Mouse (Mus musculus): ENCODE results near the gene Serpina5. TPM values are rescaled to one million over a fixed set of nuclear protein-coding genes. Genes with fewer than 3 reads are reported as not detected.
"Not testable (repeated sequence)": the region's sequence is repeated elsewhere in the genome, so short reads cannot be mapped to it uniquely, and the experiment has no call there.

Gene Serpina5
- polyA plus RNA-seq, 1 experiment from 2014 or later, result not detected

DNA sequence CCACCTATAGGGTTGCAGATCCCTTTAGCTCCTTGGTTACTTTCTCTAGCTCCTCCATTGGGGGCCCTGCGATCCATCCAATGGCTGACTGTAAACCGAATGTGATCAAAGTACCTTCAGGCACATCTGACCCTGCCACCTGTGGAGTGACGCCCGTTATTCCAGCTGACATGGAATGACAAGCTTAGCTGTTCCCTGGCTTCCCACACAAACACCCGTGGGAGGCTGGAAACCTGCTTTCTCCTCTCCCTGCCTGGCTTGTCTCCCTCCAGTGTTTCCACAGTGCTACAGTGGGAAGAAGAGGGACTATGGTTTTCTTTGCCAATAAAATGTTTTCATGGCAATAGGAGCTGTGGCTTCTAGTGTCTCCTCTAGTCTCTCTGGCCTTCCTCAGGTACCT lies 28.6 kb upstream of the Serpina5 start:
- Histone ChIP-seq H3K27me3 (no peaks in the 10 kb centered on the region), H3K9me3 (no peaks in the 10 kb centered on the region), H3K4me1 (no peaks in the 10 kb centered on the region), H3K4me3 (no peak overlapping the region), H3K27ac (no peak overlapping the region), H3K4me2 (no peak overlapping the region), H3K36me3 (no peaks in the 10 kb centered on the region), H3K9ac (no peak overlapping the region)
- WGBS, result 64% methylated on average over 5 of the region's 5 CpGs
- ATAC-seq (ENCODE audit: insufficient number of reproducible peaks, insufficient read depth, low FRiP score, low TSS enrichment, low read depth), result no peak

DNA sequence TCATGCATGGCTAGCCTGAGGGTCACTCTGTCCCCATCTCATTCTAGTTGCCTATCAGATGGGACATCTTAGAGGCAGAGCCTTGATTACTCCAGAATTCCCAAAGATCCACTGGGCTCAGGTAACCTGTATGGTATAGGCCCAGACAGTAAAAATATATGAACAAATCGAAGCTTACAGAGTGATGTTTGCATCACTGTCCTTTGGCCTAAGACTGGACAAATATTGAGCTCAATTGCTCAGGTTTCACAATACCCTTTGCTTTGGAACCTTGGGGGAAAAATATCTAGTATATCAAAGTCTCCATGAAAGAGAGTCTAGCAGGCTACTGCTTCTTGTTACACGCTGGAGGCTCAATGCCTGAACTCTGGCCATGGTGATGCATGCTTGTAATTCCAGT lies 10.8 kb upstream of the Serpina5 start:
- no peak for ATAC-seq (ENCODE audit: insufficient number of reproducible peaks, insufficient read depth, low FRiP score, low TSS enrichment, low read depth)
- H3K9ac ChIP-seq, result no peak overlapping the region
- no peak overlapping the region for H3K4me2 ChIP-seq
- no peaks in the 10 kb centered on the region for H3K4me1 ChIP-seq
- no peaks in the 10 kb centered on the region for H3K36me3 ChIP-seq
- H3K27me3 ChIP-seq, result no peaks in the 10 kb centered on the region
- 76% methylated on average over 2 of the region's 2 CpGs for WGBS
- H3K27ac ChIP-seq, result no peak overlapping the region
- H3K4me3 ChIP-seq, result no peak overlapping the region
- no peaks in the 10 kb centered on the region for H3K9me3 ChIP-seq

DNA sequence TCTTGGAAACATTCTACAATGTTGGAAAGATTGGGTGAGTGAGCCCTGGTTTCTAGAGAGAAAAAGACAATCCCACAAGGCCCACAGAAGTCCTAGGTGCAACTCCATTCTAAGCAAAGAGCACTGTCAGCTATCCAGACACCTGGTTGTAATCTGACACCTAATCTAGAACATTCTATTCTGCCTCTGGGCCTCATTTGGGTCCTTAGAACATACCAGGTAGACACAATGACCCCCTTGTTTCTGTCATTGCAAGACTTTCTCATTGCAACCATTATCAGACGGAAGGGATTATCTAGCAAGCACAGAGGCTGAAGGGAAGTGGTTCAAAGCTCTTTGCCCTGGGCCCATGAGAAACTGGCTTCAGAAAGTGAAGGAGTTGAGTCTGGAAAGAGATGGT lies 9.6 kb upstream of the Serpina5 start:
- no peak overlapping the region for H3K27ac ChIP-seq
- no peaks in the 10 kb centered on the region for H3K36me3 ChIP-seq
- ATAC-seq (ENCODE audit: insufficient number of reproducible peaks, insufficient read depth, low FRiP score, low TSS enrichment, low read depth), result no peak
- H3K4me2 ChIP-seq, result no peak overlapping the region
- H3K9me3 ChIP-seq, result no peaks in the 10 kb centered on the region
- 68% methylated on average over 1 of the region's 1 CpGs for WGBS
- no peaks in the 10 kb centered on the region for H3K4me1 ChIP-seq
- no peaks in the 10 kb centered on the region for H3K27me3 ChIP-seq
- no peak overlapping the region for H3K9ac ChIP-seq
- H3K4me3 ChIP-seq, result no peak overlapping the region

DNA sequence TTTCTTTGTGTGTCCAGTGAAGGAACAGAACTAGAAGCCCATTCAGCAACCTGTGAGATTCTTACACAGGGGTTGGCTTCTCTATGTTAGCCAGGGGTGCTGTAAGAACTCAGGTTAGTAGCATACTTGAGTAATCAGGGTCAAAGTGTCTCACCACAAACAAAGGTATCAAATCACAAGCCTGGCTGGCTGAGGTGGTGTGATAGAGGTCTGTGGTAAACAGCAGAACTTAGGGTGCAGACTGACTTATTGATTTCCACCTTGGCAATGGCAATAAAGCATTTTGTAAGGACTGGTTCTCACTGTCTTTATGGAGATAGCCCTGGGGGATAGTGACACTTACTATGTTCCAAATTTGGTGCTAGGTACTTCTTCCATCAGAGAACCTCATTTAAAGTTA lies 4.9 kb downstream of the Serpina5 start:
- Histone ChIP-seq H3K4me1 (no peaks in the 10 kb centered on the region), H3K4me2 (no peak overlapping the region), H3K36me3 (no peaks in the 10 kb centered on the region), H3K27me3 (no peaks in the 10 kb centered on the region), H3K27ac (no peak overlapping the region), H3K9ac (no peak overlapping the region), H3K9me3 (no peaks in the 10 kb centered on the region), H3K4me3 (no peak overlapping the region)
- no peak for ATAC-seq (ENCODE audit: insufficient number of reproducible peaks, insufficient read depth, low FRiP score, low TSS enrichment, low read depth)

DNA sequence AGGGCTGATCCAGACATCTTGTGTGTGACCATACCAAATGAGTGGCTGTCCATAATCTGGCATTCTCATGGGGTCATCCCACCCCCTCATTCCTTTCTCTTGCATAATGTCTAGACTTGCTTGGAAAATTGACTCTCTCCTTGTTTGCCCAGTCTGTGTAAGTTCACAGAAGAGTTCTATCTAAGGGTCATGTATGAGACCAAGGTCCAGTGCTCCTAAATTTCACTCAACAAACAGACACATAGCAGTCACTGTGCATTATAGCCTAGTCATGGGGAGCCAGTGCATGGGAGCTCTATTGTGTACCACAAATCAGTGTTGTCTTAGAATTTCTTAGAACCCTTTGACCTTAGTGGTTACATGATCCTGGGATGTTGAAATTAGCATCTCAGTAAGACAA lies 6.0 kb downstream of the Serpina5 start:
- ATAC-seq (ENCODE audit: insufficient number of reproducible peaks, insufficient read depth, low FRiP score, low TSS enrichment, low read depth), result no peak
- no peak overlapping the region for H3K27ac ChIP-seq
- no peak overlapping the region for H3K4me3 ChIP-seq
- no peaks in the 10 kb centered on the region for H3K36me3 ChIP-seq
- no peak overlapping the region for H3K9ac ChIP-seq
- no peaks in the 10 kb centered on the region for H3K9me3 ChIP-seq
- no peak overlapping the region for H3K4me2 ChIP-seq
- no peaks in the 10 kb centered on the region for H3K27me3 ChIP-seq
- H3K4me1 ChIP-seq, result no peaks in the 10 kb centered on the region

DNA sequence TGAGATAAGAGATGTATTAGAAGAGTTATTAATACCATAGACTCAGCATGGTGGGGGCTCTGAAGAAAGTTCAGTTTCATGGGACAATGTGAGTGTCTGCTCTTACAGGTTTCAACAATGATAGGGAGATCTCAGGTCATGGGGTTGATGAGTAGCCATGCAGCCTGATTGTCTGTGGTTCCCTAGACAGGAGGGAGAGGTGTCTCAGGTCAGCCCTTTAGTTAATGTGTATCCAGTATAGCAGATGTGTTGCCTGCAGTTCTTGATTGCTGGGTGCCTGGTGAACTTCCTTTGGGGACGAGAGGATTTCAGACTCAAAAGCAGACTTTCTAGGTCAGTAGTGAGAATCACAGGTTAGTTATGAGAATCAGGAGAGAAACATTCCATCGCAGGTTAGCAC lies 7.6 kb downstream of the Serpina5 start:
- Histone ChIP-seq H3K4me1 (no peaks in the 10 kb centered on the region), H3K4me2 (no peak overlapping the region), H3K9me3 (no peaks in the 10 kb centered on the region), H3K9ac (no peak overlapping the region), H3K4me3 (no peak overlapping the region), H3K27ac (no peak overlapping the region), H3K36me3 (no peaks in the 10 kb centered on the region), H3K27me3 (no peaks in the 10 kb centered on the region)
- ATAC-seq (ENCODE audit: insufficient number of reproducible peaks, insufficient read depth, low FRiP score, low TSS enrichment, low read depth), result no peak
- 80% methylated on average over 2 of the region's 2 CpGs for WGBS

DNA sequence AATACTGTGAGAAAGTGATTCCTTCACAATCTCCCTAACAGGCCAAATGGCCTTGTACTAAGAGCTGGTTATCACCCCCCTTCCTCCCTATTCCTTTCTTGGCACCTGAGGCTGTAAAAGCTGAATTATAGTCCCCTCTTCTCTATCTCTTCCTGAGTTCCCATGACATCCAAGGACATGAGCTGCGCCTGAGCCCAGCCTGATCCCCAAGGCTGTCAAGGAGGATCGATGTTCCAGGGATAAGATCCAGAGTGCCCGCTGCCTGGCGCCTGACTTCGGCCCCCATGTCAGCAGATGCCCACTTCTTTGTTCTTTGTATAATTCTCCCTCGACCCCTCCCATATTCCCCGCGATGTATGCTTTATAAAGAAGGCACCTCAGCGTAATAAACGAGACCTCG lies 11.4 kb downstream of the Serpina5 start, which contains the start of gene Serpina3a:
TSS of gene Serpina3a (plus strand) at position 392 of the 400 bp plus-strand sequence.
- not testable (repeated sequence) for H3K4me3 ChIP-seq; H3K36me3 ChIP-seq; H3K27ac ChIP-seq; H3K9me3 ChIP-seq; H3K9ac ChIP-seq; H3K27me3 ChIP-seq; H3K4me1 ChIP-seq; ATAC-seq (ENCODE audit: insufficient number of reproducible peaks, insufficient read depth, low FRiP score, low TSS enrichment, low read depth); H3K4me2 ChIP-seq
- WGBS, result 91% methylated on average over 11 of the region's 11 CpGs

DNA sequence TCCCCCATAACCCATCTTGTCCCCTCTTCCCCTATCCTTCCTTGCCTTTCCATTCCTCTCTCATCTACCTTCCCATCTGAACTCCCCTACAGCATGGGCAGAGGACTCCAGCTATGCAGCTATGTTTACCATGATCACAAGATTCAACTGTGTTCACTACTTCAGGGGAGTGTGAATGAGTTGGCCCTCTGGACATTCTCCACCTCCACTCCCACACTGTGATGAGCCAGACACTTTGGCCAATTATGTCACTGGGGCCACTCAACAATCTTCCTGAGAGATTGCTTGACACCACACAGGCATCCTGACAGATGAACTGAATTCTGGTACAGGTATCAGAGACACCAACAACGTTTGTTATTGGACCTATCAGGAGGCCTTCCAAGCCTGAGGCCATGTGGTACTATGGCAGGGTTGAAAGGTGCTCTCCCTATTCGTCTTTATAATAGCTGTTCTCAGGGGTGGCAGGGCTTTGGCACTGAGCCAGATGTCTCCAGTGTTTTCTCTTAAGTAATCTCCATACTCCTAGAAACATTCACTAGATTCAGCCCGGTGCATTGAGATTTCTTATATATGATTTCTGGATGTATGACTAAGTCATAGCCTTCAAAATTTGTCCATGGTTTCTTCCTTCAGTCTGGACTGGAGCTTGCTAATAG lies 14.1 kb downstream of the Serpina5 start:
- H3K27me3 ChIP-seq, result no peaks in the 10 kb centered on the region
- H3K4me1 ChIP-seq, result no peaks in the 10 kb centered on the region
- H3K4me2 ChIP-seq, result no peak overlapping the region
- ATAC-seq (ENCODE audit: insufficient number of reproducible peaks, insufficient read depth, low FRiP score, low TSS enrichment, low read depth), result no peak
- no peak overlapping the region for H3K4me3 ChIP-seq
- H3K36me3 ChIP-seq, result no peaks in the 10 kb centered on the region
- H3K9ac ChIP-seq, result no peak overlapping the region
- H3K27ac ChIP-seq, result no peak overlapping the region
- 51% methylated on average over 3 of the region's 3 CpGs for WGBS
- H3K9me3 ChIP-seq, result no peaks in the 10 kb centered on the region

DNA sequence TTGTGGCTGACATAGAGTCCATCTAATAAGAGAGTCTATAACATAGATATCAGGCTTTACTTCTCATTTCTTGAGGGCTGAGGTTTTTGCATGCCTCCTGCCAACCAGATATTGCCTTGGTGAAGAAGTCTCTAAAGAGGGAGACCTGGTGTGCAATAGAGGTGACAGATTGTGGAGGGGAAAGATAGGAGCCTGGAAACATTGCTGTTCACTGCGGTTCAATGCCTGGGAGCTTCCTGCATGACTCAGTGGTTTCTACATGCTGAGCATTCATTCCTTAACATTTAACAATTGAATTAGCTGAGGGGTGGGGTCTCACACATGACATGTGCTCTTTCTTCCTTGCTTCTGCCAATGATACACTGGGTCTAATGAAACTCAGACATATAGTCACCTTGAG lies 22.2 kb downstream of the Serpina5 start:
- Histone ChIP-seq H3K27ac (no peak overlapping the region), H3K4me3 (no peak overlapping the region), H3K9me3 (no peaks in the 10 kb centered on the region), H3K4me1 (no peaks in the 10 kb centered on the region), H3K36me3 (no peaks in the 10 kb centered on the region), H3K4me2 (no peak overlapping the region), H3K27me3 (no peaks in the 10 kb centered on the region), H3K9ac (no peak overlapping the region)
- no peak for ATAC-seq (ENCODE audit: insufficient number of reproducible peaks, insufficient read depth, low FRiP score, low TSS enrichment, low read depth)
- 87% methylated on average over 1 of the region's 1 CpGs for WGBS

DNA sequence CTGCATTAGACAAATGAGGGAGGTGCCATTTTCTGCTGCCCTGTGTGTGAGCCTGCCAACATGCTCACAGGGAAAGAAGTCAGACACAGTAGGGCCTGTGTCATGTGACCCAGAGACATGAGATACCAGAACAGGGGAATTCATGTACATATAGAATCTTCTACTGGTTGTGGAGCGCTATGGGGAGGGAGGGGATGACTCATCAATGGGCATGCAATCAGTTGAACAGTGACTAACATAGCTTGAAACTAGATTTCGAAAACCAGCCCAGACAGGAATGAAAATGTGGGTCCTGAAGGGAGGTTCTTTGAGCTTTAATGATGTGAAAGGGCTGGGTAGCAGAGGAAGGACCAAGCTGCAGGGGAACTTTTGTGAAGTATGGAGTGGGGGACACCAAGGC lies 23.1 kb downstream of the Serpina5 start:
- no peaks in the 10 kb centered on the region for H3K4me1 ChIP-seq
- no peaks in the 10 kb centered on the region for H3K9me3 ChIP-seq
- no peak for ATAC-seq (ENCODE audit: insufficient number of reproducible peaks, insufficient read depth, low FRiP score, low TSS enrichment, low read depth)
- H3K4me2 ChIP-seq, result no peak overlapping the region
- H3K9ac ChIP-seq, result no peak overlapping the region
- no peaks in the 10 kb centered on the region for H3K36me3 ChIP-seq
- H3K27me3 ChIP-seq, result no peaks in the 10 kb centered on the region
- no peak overlapping the region for H3K27ac ChIP-seq
- WGBS, result 80% methylated on average over 2 of the region's 2 CpGs
- no peak overlapping the region for H3K4me3 ChIP-seq

DNA sequence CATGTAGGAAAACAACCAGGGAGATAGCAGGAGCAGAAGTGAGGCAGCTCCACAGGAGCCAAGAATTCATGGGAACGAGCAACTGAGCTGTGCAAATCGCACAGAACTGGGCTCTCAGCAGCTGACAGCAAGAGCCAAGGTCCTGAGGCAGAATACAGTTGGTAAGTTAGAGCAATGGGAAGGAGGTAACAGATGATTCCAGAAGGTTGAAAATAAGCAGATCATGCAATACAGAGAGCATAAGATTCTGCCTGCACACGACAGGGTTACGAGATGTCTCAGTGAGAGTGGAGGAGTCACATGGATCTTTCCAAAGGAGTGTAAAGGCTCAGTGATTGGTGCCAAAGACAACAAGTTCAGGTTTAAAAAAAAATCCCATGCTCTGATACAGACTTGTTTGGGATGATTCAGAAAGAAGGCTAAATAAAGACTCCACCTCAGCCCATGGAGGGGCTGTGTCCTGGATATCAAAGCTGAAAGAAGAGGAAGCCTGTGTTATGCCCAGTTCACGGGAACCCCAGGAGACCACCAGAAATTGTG lies 24.2 kb downstream of the Serpina5 start:
- Histone ChIP-seq H3K4me3 (no peak overlapping the region), H3K27ac (no peak overlapping the region), H3K9me3 (no peaks in the 10 kb centered on the region), H3K27me3 (no peaks in the 10 kb centered on the region), H3K9ac (no peak overlapping the region), H3K4me2 (no peak overlapping the region), H3K4me1 (no peaks in the 10 kb centered on the region), H3K36me3 (no peaks in the 10 kb centered on the region)
- ATAC-seq (ENCODE audit: insufficient number of reproducible peaks, insufficient read depth, low FRiP score, low TSS enrichment, low read depth), result no peak
- WGBS, result 87% methylated on average over 5 of the region's 5 CpGs

DNA sequence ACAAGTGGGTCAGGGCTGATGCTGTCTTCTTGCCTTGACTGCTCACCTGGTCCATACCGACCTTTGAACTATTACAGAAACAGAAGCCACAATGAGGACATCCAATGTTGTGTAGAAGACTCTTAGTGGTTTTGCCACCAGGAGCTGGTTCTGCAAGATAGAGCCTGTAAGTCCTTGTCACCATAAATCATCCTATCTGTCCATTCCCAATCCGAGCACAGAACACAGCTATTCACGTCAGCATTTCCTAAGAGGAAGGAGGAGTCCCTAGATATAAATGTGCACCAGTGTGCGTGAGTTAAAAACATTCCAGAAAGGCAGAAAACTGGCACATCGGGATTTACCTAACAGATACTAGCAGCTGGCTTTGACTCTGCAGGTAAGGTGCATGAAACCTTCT lies 26.8 kb downstream of the Serpina5 start, which contains the start of gene Serpina3b:
TSS of gene Serpina3b (plus strand) at position 301 of the 400 bp plus-strand sequence.
- Histone ChIP-seq H3K4me2 (no peak within 1 kb of the TSS), H3K36me3 (no peaks in the 10 kb centered on the region), H3K4me3 (no peak within 1 kb of the TSS), H3K4me1 (no peaks in the 10 kb centered on the region), H3K27ac (no peak within 1 kb of the TSS), H3K9me3 (no peaks in the 10 kb centered on the region), H3K9ac (no peak within 1 kb of the TSS), H3K27me3 (no peaks in the 10 kb centered on the region)
- no peak for ATAC-seq (ENCODE audit: insufficient number of reproducible peaks, insufficient read depth, low FRiP score, low TSS enrichment, low read depth)
- 85% methylated on average over 5 of the region's 5 CpGs for WGBS

All from embryonic facial prominence, embryonic 13.5 days (tissue).